Mouse (Mus musculus) G1E (cell line): Measurements from ENCODE around the gene Tmem50a.

Experiments
- CTCF ChIP-seq: IDR thresholded peaks from 2 replicates; pipeline ENCODE4 v1.5.1; 2012; ENCODE audit warnings: low read depth, low read length, inconsistent platforms, mixed read lengths
- GATA1 ChIP-seq: IDR thresholded peaks from 2 replicates; pipeline ENCODE4 v1.6.1; 2012; ENCODE audit warnings: borderline replicate concordance, low read length, inconsistent platforms, mixed read lengths
- POLR2AphosphoS5 ChIP-seq: IDR thresholded peaks from 2 replicates; pipeline ENCODE4 v1.6.1; 2012; ENCODE audit warnings: low read depth, low read length, inconsistent platforms; ENCODE audit not compliant: insufficient replicate concordance

DNA sequence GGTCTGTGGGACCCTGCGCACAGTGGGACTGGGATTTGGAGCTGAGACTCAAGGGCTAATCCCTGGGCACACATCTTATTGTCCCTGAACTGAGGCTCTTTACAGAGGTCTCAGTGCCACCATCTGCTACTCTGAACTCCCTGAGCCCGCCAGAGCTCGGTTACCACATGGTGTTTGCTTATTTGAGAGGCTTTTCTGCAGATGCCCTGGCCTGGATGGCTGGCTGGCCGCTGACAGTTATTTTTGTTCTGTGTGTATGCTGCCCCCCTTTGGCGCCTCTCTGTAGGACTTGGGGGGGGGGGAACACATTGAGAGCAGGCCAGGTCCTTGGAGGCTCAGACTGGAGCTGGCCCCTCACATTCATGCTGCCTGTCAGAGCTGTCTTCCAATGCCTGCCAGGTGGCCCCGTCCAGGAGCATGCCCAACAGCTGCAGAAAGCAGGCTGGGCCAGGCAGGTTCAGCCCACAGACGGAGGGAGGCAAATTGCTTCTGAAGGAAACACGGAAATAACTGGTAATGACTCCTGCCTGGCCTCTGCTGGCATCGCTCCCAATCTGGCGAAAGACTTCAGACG, 35.8 kb upstream of the Tmem50a start:
- no peak for TF ChIP-seq POLR2AphosphoS5
- no peak for TF ChIP-seq CTCF
- TF ChIP-seq GATA1, result no peak
